Mouse (Mus musculus): ENCODE results near the gene Gadd45g.
"Not testable (repeated sequence)": the region's sequence is repeated elsewhere in the genome, so short reads cannot be mapped to it uniquely, and the experiment has no call there.

Gadd45g gene

GRCm38 (mm10) chr13:51833611-51834010, 12.9 kb upstream of the Gadd45g start:
- no peak for DNase-seq (ENCODE audit: low spot score in 2 of 2)

GRCm38 (mm10) chr13:51834024-51834423, 12.5 kb upstream of the Gadd45g start:
- not testable (repeated sequence) for DNase-seq (ENCODE audit: low spot score in 2 of 2)

DNA sequence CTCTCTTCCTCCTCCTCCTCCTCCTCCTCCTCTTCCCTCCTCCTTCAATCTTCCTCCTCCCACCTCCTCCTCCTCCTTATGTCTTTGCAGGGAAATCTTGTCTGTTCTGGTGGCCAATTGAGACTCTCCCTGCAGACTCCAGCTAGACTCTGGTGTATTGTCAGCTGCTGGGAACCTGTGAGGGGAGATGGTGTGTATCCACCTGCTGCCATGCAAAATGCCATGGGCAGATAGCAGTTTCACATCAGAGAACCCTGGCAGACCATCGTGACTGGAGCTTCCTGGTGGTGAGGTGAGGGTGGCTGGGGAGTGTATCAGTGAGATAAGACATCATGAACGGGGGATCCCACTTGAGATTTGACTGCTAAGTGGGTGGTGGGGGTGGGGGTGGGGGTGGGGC, 12.0 kb upstream of the Gadd45g start:
- no peak for DNase-seq (ENCODE audit: low spot score in 2 of 2)

GRCm38 (mm10) chr13:51835208-51835607, 11.3 kb upstream of the Gadd45g start:
- not testable (repeated sequence) for DNase-seq (ENCODE audit: low spot score in 2 of 2)

DNA sequence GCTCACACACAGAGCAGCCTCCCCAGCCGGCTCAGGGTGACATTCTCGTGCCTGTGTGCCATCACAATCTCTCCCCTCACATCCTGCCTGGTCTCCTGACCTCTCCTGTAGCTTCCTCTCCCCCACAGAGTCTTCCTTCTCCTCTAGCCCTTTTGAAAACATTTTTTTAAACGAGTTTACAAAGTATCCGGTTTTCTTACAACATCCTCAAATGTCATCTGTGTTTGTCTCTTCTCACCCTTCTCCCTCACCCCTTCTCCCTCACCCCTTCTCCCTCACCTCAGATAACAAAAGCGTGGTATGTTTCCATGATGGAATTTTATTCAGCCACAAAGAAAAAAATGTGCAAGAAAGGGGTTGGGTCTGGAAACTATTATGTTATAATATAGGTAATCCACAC, 9.1 kb upstream of the Gadd45g start:
- DNase-seq (ENCODE audit: low spot score in 2 of 2) = no peak

DNA sequence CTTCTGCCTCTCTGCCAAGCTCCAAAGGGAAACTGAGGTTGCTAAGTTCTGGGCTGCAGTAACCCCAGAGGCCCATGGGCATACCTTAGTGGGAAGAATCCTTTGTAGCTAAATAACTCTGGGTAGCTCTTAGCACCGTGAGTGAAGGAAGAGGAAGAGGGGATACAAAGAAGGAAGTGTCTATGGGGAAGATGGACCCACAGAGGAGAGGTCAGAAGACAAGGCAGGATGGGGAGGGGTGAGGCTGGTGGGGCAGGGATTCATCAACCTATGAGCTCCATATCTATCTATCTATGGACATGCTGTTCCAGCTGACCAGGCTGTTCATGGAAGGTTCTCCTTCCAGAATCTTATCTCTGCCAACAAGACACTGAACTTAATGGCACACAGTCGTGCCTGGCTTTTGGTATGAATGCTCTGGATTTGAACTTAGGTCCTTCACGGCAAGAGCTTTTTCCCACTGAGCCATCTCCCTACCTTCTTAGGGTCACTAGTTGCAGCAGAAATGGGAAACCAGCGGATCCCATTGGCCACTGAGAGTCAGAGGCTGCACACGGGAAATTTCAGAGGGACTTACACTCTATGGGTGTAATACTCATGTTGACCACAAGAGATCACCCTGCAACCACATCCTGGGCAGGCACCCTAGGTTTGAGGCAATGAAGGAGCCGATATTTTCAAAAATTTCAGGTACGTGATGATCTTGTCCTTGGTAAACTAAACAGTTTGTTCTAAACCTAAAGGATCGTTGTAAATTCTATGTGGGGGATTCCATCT, 7.0 kb upstream of the Gadd45g start:
- DNase-seq (ENCODE audit: low spot score in 2 of 2) = peak; percentile 27 to 50

GRCm38 (mm10) chr13:51840702-51841101, 5.8 kb upstream of the Gadd45g start:
- DNase-seq (ENCODE audit: low spot score in 2 of 2) = no peak

DNA sequence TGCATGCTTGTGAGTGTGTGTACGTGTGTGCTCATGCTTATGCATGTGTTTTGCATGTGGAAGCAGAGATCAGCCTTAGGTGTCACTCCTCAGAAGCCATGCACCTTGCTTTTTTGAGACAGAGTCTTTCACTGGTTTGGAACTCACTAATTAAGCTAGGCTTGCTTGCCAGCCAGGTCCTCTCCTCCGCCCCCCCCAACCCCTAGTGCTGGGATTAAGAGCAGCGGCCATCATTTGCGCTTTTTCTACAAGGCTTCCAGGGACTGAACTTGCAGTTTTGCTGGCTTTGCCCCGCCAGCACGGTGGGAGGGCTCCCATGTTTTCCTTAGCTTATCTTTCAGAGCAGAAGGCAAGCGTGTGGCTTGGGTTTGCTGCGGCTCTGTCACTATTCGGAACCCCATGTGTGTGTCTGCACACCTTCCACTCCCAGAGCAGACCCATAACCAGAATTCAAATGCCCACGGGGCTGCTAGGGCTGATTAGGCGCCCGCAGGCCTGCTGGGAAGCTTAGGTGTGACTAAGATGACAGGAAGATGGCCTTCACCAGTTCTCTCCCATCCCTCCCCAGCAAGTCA, 4.8 kb upstream of the Gadd45g start:
- peak; percentile 20 to 39 for DNase-seq (ENCODE audit: low spot score in 2 of 2)

DNA sequence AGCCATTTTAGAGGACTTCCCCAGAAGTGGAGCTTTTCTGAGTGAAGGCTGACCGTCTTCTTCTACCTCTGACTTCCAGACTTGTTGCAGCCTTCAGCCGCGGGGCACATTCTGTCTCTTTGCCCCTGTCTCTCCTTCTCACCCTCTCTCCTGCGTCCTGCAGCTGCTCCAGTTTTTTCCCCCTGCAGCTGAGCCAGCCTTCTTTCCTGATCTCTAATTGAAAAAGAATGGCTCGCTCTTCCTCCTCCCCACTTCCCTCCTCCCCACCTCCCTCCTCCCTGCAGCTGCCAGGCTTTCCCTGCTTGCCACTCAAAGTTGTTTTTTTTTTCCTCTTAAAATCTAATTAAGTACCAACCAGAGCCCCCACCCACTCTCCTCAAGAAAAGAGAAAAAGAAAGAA, 4.3 kb upstream of the Gadd45g start:
- DNase-seq (ENCODE audit: low spot score in 2 of 2) = no peak

- no peak for DNase-seq (ENCODE audit: low spot score in 2 of 2)
Measured at GRCm38 (mm10) chr13:51842773-51843172, 3.7 kb upstream of the Gadd45g start.

- DNase-seq (ENCODE audit: low spot score in 2 of 2) = no peak
Measured at GRCm38 (mm10) chr13:51843298-51843697, 3.2 kb upstream of the Gadd45g start.

DNA sequence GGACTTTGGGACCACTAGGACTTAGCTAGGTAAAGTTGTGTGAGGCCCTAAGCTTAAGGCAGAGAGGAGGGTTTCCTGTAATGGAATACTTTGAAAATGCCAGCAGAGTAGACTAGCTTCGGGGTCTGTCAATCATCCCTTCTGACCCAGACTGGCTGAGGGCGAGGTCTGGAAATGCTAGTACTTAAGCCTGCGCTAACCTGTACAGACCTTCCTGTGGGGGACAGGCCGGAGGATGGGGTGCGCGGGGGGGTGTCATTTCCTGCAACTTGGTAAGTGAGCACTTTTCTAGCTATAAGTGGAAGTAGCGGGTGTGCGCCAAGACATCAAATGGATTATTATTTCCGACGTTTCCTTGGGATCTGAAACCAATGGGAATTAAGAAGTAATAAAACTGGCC, 2.4 kb upstream of the Gadd45g start:
- DNase-seq (ENCODE audit: low spot score in 2 of 2) = no peak

DNA sequence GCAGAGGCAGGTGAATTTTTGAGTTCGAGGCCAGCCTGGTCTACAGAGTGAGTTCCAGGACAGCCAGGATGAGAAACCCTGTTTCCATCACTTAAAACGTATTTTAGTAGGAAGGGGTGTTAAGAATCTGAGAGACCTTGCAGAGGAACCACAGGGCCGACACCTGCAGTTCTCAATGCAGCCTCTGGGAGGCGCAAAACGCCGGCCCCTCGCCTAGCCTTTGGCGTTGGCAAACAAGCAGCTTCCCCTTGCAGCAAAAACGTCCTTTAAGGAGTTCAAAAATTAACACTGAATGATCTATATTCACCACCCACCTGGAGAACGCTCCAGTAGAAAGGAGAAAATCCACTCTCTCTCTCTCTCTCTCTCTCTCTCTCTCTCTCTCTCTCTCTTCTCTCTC, 1.8 kb upstream of the Gadd45g start:
- DNase-seq (ENCODE audit: low spot score in 2 of 2) = peak; percentile 62 to 68

GRCm38 (mm10) chr13:51845072-51845471, 1.4 kb upstream of the Gadd45g start:
- DNase-seq (ENCODE audit: low spot score in 2 of 2) = peak; percentile 11 to 18

- peak; percentile 80 to 84 for DNase-seq (ENCODE audit: low spot score in 2 of 2)
Measured at GRCm38 (mm10) chr13:51845591-51846191, 787 bp upstream of the Gadd45g start.

DNA sequence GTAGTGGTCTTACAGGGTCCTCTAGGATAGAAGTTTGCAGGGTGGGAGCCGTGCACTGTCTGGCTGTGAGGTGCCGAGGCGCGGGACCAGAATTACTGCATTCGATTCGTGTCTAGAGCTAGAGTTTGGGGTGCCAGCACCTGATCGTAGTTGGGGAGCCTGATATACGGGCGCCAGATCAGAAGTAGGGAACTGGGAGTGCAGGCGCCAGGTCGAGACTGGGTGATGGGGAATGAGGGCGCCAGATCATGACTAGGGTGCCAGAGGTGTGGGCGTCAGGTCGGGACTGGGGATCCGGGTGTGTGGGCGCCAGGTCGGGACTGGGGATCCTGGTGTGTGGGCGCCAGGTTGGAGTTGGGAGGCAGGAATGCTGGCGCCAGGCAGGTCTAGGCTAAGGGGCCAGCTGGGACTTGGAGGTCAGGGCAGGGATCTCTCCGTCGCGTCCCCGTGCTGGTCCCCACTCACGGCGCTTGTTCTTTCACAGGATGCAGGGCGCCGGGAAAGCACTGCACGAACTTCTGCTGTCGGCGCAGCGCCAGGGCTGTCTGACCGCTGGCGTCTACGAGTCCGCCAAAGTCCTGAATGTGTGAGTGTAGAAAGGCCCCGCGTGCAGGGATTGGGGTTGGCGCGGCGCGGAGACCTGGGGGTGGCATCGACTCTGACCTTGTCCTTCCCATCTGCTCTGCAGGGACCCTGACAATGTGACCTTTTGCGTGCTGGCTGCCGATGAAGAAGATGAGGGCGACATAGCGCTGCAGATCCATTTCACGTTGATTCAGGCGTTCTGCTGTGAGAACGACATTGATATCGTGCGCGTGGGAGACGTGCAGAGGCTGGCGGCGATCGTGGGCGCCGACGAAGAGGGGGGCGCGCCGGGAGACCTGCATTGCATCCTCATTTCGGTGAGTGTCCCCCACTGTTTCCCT, 653 bp downstream of the Gadd45g start:
- peak; percentile 36 to 46 for DNase-seq (ENCODE audit: low spot score in 2 of 2)

GRCm38 (mm10) chr13:51847979-51848480, 1.6 kb downstream of the Gadd45g start:
- peak; percentile 72 to 77 for DNase-seq (ENCODE audit: low spot score in 2 of 2)

- DNase-seq (ENCODE audit: low spot score in 2 of 2) = peak; percentile 30 to 51
Measured at GRCm38 (mm10) chr13:51848481-51849240, 2.2 kb downstream of the Gadd45g start.

DNA sequence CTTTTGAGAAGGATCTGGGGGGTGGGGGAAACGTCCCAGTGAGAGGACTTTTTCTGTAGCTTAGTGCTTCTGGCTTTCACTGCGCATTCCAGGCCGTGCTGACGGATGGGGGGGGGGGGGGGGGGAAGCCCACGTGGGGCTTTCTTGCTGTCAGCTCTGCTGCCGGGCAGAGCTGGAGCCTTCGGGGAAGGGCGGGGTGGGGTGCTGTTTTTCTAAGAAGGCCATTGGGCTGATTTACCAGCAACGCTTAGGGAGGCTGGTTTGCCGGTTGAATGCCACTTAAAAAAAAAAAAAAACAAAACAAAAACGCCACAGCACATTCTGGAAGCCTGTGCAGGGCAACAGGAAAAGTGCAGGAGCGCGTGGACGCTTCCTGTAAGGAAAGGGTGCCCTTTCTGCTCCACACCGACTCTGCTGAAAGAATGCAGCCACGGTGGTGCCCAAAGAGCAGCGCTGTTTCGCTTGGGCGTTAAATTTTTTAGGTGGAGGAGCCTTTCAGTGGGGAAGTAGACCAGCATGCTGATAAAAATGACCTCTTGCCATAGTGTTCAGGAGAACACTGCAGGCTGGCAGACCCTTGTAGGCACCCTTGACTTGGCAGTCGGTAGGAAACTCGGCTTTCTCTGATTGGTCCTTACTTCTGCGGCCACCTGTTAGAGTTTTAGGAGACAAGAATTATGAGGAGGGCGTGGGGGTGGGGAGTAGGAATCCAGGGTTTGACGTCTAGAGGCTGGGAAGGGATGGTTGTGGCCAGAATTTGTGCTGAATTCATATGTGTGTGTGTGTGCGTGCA, 3.0 kb downstream of the Gadd45g start:
- peak; percentile 38 to 45 for DNase-seq (ENCODE audit: low spot score in 2 of 2)

GRCm38 (mm10) chr13:51850565-51850964, 4.1 kb downstream of the Gadd45g start:
- DNase-seq (ENCODE audit: low spot score in 2 of 2) = no peak
